Mouse (Mus musculus): Measurements from ENCODE around the gene Itga3.
A peak's percentile ranks its signal among the peaks of the same experiment; 100 is the strongest.

Gene Itga3

GRCm38 (mm10) chr11:95076536-95077111 is at the start of gene Itga3:
Gene Itga3, minus strand, starts transcription at chr11:95076801.
- DNase-seq (ENCODE audit: low read depth), result no peak

- no peak for DNase-seq (ENCODE audit: low read depth)
Measured at GRCm38 (mm10) chr11:95125366-95125948, 48.9 kb upstream of the Itga3 start.

GRCm38 (mm10) chr11:95122100-95122489 is 45.5 kb upstream of the Itga3 start:
- DNase-seq (ENCODE audit: low read depth), result no peak

- DNase-seq (ENCODE audit: low read depth), result no peak
Measured at GRCm38 (mm10) chr11:95121161-95122099, 44.8 kb upstream of the Itga3 start.

GRCm38 (mm10) chr11:95120633-95121020 is 44.0 kb upstream of the Itga3 start:
- no peak for DNase-seq (ENCODE audit: low read depth)

GRCm38 (mm10) chr11:95119990-95120632 is 43.5 kb upstream of the Itga3 start, which contains the start of gene Dlx3:
Gene Dlx3, plus strand, starts transcription at chr11:95120119.
- DNase-seq (ENCODE audit: low read depth), result no peak

GRCm38 (mm10) chr11:95118505-95118904 is 41.9 kb upstream of the Itga3 start:
- peak; percentile 58 for DNase-seq (ENCODE audit: low read depth)

GRCm38 (mm10) chr11:95117030-95117429 is 40.4 kb upstream of the Itga3 start:
- peak; percentile 86 for DNase-seq (ENCODE audit: low read depth)

- DNase-seq (ENCODE audit: low read depth), result no peak
Measured at GRCm38 (mm10) chr11:95110081-95110480, 33.5 kb upstream of the Itga3 start.

- no peak for DNase-seq (ENCODE audit: low read depth)
Measured at GRCm38 (mm10) chr11:95109000-95109399, 32.4 kb upstream of the Itga3 start.

- DNase-seq (ENCODE audit: low read depth), result peak; percentile 51
Measured at GRCm38 (mm10) chr11:95106440-95107236, 30.0 kb upstream of the Itga3 start.

- DNase-seq (ENCODE audit: low read depth), result no peak
Measured at GRCm38 (mm10) chr11:95105274-95105874, 28.8 kb upstream of the Itga3 start.

GRCm38 (mm10) chr11:95104266-95104665 is 27.7 kb upstream of the Itga3 start:
- peak; percentile 90 for DNase-seq (ENCODE audit: low read depth)

- no peak for DNase-seq (ENCODE audit: low read depth)
Measured at GRCm38 (mm10) chr11:95102161-95102904, 25.7 kb upstream of the Itga3 start.

GRCm38 (mm10) chr11:95101071-95101788 is 24.6 kb upstream of the Itga3 start:
- DNase-seq (ENCODE audit: low read depth), result no peak

- DNase-seq (ENCODE audit: low read depth), result no peak
Measured at GRCm38 (mm10) chr11:95100393-95100792, 23.8 kb upstream of the Itga3 start.

- no peak for DNase-seq (ENCODE audit: low read depth)
Measured at GRCm38 (mm10) chr11:95098346-95099095, 21.9 kb upstream of the Itga3 start.

- DNase-seq (ENCODE audit: low read depth), result no peak
Measured at GRCm38 (mm10) chr11:95097889-95098288, 21.3 kb upstream of the Itga3 start.
